Mouse (Mus musculus) stomach, embryonic 16.5 days (tissue): ENCODE measurements around the gene Galntl6. TPM values are rescaled to one million over a fixed set of nuclear protein-coding genes. Genes with fewer than 3 reads are reported as not detected.

Experiments used
- ATAC-seq: fragments of 200-750 bp; cut with Nextera tagmentation; 2 replicates; pipeline ENCODE4 v1.8.0; 2017; ENCODE audit warnings: moderate number of reproducible peaks, moderate TSS enrichment; ENCODE audit not compliant: insufficient read depth, low FRiP score
- H3K27ac ChIP-seq: fragments of 300-500 bp; sonication (generic); 2 replicates; pipeline ENCODE4 v1.5.1; 2014; ENCODE audit warnings: low read length
- H3K27me3 ChIP-seq: fragments of 300-500 bp; sonication (generic); 2 replicates; pipeline ENCODE4 v1.6.1; 2014; ENCODE audit warnings: low read length, control low read depth, mixed read lengths; ENCODE audit not compliant: control insufficient read depth, insufficient read depth
- H3K36me3 ChIP-seq: fragments of 300-500 bp; sonication (generic); 2 replicates; pipeline ENCODE4 v1.6.1; 2014; ENCODE audit warnings: low read length; ENCODE audit not compliant: control insufficient read depth, insufficient read depth
- H3K4me1 ChIP-seq: fragments of 300-500 bp; sonication (generic); 2 replicates; pipeline ENCODE4 v1.6.1; 2014; ENCODE audit warnings: low read length, control low read depth, mixed read lengths; ENCODE audit not compliant: control insufficient read depth, insufficient read depth
- H3K4me2 ChIP-seq: fragments of 300-500 bp; sonication (generic); 2 replicates; pipeline ENCODE4 v1.6.1; 2014; ENCODE audit warnings: low read depth, low read length, mixed read lengths
- H3K4me3 ChIP-seq: fragments of 300-500 bp; sonication (generic); replicated peaks from 2 replicates; pipeline ENCODE4 v1.5.1; 2014; ENCODE audit warnings: mild to moderate bottlenecking, low read length
- H3K9ac ChIP-seq: fragments of 300-500 bp; sonication (generic); 2 replicates; pipeline ENCODE4 v1.6.1; 2014; ENCODE audit warnings: low read length
- H3K9me3 ChIP-seq: fragments of 300-500 bp; sonication (generic); replicated peaks from 2 replicates; pipeline ENCODE4 v1.6.1; 2016; ENCODE audit warnings: low read length, control low read depth; ENCODE audit not compliant: control insufficient read depth
- WGBS: fragments of 180-500 bp; shearing (Covaris S2); extraction: QIAGEN DNeasy Blood & Tissue Kit; methylation state at CpG from one replicate; pipeline ENCODE4 v1.1.7; 2014; 5-methylcytosine and 5-hydroxymethylcytosine counted together
- polyA plus RNA-seq: library from polyadenylated mRNA; unstranded; fragments of >200 nt; fragmentation: Nextera tagmentation; extraction: Ambion mirVana; gene quantifications from 2 replicates; pipeline ENCODE4 v1.2.1, GENCODE M21; 2015

Gene Galntl6
- polyA plus RNA-seq, 1 experiment from 2014 or later = 1.7 TPM

DNA sequence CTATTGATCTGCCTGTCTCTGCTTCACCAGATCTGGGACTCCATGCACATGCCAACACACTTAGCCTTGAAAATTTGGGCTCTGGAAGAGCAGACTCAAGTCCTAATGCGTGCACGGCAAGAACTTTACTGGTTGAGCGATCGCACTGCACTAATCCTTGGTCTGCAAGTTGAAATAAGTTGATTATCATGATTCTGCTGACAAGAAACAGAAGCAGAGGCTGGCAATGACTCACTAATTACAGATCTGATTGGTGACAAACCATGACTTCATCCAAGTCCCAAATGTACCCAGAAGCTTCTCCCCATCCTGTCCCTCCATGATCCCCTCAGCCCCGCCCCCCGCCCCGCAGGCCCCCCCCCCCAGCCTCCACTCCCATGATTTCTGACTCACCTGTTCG lies 1108.6 kb downstream of the Galntl6 start:
- 82% methylated on average over 8 of the region's 8 CpGs for WGBS
- H3K9me3 ChIP-seq = no peaks in the 10 kb centered on the region
- ATAC-seq = no peak
- no peaks in the 10 kb centered on the region for H3K27me3 ChIP-seq
- H3K27ac ChIP-seq = no peak overlapping the region
- H3K4me2 ChIP-seq = no peak overlapping the region
- no peaks in the 10 kb centered on the region for H3K36me3 ChIP-seq
- no peak overlapping the region for H3K4me3 ChIP-seq
- no peak overlapping the region for H3K9ac ChIP-seq
- H3K4me1 ChIP-seq = peaks cover 5% of the 10 kb centered on the region

DNA sequence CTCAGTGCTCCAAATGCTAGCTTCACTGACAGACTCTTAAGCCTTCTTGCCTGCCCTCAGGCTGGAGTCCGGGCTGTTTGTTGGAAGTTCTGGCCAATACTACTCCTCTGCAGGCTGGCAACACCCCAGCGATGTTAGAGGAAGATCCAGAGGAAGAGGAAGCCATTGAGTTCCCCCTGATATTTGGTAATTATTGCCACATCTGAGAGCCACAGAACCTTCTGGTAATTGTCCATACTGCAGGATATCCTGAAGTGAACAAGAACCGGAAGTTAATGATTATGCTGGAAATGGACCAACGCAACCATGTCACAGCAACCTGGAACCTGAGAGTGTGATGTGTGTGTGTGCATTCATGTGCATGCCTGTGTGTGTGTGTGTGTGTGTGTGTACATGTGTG lies 1111.2 kb downstream of the Galntl6 start:
- Histone ChIP-seq H3K9me3 (no peaks in the 10 kb centered on the region), H3K4me2 (no peak overlapping the region), H3K9ac (no peak overlapping the region), H3K27me3 (no peaks in the 10 kb centered on the region), H3K4me1 (peaks cover 5% of the 10 kb centered on the region), H3K4me3 (no peak overlapping the region), H3K27ac (no peak overlapping the region), H3K36me3 (no peaks in the 10 kb centered on the region)
- 71% methylated on average over 4 of the region's 4 CpGs for WGBS
- ATAC-seq = no peak

GRCm38 (mm10) chr8:57800327-57800726 lies 1112.1 kb downstream of the Galntl6 start:
- no peaks in the 10 kb centered on the region for H3K27me3 ChIP-seq
- peak overlapping the region; percentile 86 for H3K27ac ChIP-seq
- H3K9ac ChIP-seq = peak overlapping the region; percentile 71; the same call in 1 of the 2 replicates
- peak overlapping the region; percentile 60 for H3K4me2 ChIP-seq
- 19% methylated on average over 4 of the region's 4 CpGs for WGBS
- ATAC-seq = peak; percentile 76
- H3K4me1 ChIP-seq = peaks cover 5% of the 10 kb centered on the region
- peak overlapping the region; percentile 37 for H3K4me3 ChIP-seq
- no peaks in the 10 kb centered on the region for H3K9me3 ChIP-seq
- H3K36me3 ChIP-seq = no peaks in the 10 kb centered on the region

GRCm38 (mm10) chr8:57799797-57800204 lies 1112.6 kb downstream of the Galntl6 start:
- H3K27ac ChIP-seq = peak overlapping the region; percentile 86
- H3K4me2 ChIP-seq = peak overlapping the region; percentile 60
- ATAC-seq = peak; percentile 88
- H3K9ac ChIP-seq = peak overlapping the region; percentile 71
- WGBS = 4% methylated on average over 12 of the region's 12 CpGs
- peaks cover 5% of the 10 kb centered on the region for H3K4me1 ChIP-seq
- H3K27me3 ChIP-seq = no peaks in the 10 kb centered on the region
- no peaks in the 10 kb centered on the region for H3K36me3 ChIP-seq
- no peaks in the 10 kb centered on the region for H3K9me3 ChIP-seq
- peak overlapping the region; percentile 37 for H3K4me3 ChIP-seq

GRCm38 (mm10) chr8:57793455-57793854 lies 1119.0 kb downstream of the Galntl6 start:
- ATAC-seq = no peak
- H3K36me3 ChIP-seq = no peaks in the 10 kb centered on the region

GRCm38 (mm10) chr8:57792246-57792645 lies 1120.2 kb downstream of the Galntl6 start:
- 79% methylated on average over 7 of the region's 7 CpGs for WGBS
- Histone ChIP-seq H3K4me2 (no peak overlapping the region), H3K27ac (no peak overlapping the region), H3K36me3 (no peaks in the 10 kb centered on the region), H3K4me1 (no peaks in the 10 kb centered on the region), H3K4me3 (no peak overlapping the region), H3K9me3 (no peaks in the 10 kb centered on the region), H3K9ac (no peak overlapping the region), H3K27me3 (no peaks in the 10 kb centered on the region)
- ATAC-seq = no peak

More at GRCm38 (mm10) chr8:57793455-57793854, 1119.0 kb downstream of the Galntl6 start:
- no peaks in the 10 kb centered on the region for H3K9me3 ChIP-seq
- H3K27ac ChIP-seq = no peak overlapping the region
- no peak overlapping the region for H3K4me2 ChIP-seq
- no peak overlapping the region for H3K9ac ChIP-seq
- WGBS = 37% methylated on average over 4 of the region's 4 CpGs
- no peaks in the 10 kb centered on the region for H3K27me3 ChIP-seq
- H3K4me1 ChIP-seq = no peaks in the 10 kb centered on the region
- H3K4me3 ChIP-seq = no peak overlapping the region

- peak; percentile 69 for ATAC-seq
- 18% methylated on average over 5 of the region's 5 CpGs for WGBS
- Histone ChIP-seq H3K9me3 (no peaks in the 10 kb centered on the region), H3K4me3 (no peak overlapping the region), H3K4me2 (no peak overlapping the region), H3K9ac (no peak overlapping the region), H3K27ac (no peak overlapping the region), H3K36me3 (no peaks in the 10 kb centered on the region), H3K4me1 (no peaks in the 10 kb centered on the region), H3K27me3 (no peaks in the 10 kb centered on the region)
Measured at GRCm38 (mm10) chr8:57791309-57791721, 1121.1 kb downstream of the Galntl6 start.

GRCm38 (mm10) chr8:57779551-57779950 lies 1132.9 kb downstream of the Galntl6 start:
- 59% methylated on average over 7 of the region's 7 CpGs for WGBS
- no peak for ATAC-seq
- Histone ChIP-seq H3K9ac (no peak overlapping the region), H3K27me3 (no peaks in the 10 kb centered on the region), H3K4me2 (no peak overlapping the region), H3K27ac (peak overlapping the region; percentile 13; the same call in 1 of the 2 replicates), H3K4me3 (no peak overlapping the region), H3K36me3 (no peaks in the 10 kb centered on the region), H3K9me3 (no peaks in the 10 kb centered on the region), H3K4me1 (no peaks in the 10 kb centered on the region)

DNA sequence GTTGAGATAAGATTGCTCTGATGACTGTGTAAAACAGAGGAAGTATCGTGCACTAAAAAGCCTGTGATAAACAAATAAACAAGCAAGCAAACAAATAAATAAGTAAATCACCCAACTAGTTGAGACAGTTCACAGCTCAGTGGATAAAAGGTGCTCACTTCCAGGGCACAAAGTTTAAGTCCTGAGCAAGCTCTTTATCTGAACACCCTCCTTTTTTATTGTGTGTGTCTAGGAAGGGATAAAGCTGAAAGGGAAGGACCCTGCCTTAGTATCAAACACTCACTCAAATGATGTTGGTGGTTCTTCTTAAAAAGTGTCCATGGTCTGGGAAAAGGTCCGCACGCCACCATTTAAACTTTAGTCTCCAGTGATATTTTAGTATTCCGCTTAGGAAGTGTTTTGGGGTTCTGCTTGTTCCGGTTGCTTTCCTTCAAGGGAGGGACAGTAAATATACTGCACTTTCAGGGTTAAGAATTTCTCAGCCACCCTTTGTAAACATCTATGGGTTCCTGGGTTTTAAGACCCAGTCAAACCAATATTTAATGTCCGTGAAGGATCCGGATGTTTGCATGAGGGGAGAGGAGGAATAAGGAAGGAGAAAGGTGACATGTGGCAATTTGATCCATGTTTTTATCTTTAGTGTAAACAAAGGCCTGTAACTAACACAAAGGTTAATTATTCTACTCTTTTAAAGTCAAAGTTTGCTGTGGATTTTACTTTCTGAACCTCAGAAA lies 1134.3 kb downstream of the Galntl6 start:
- no peaks in the 10 kb centered on the region for H3K27me3 ChIP-seq
- H3K9ac ChIP-seq = no peak overlapping the region
- H3K4me1 ChIP-seq = no peaks in the 10 kb centered on the region
- peak; percentile 86 for ATAC-seq
- H3K4me3 ChIP-seq = peak overlapping the region; percentile 15
- H3K9me3 ChIP-seq = no peaks in the 10 kb centered on the region
- 43% methylated on average over 7 of the region's 7 CpGs for WGBS
- H3K36me3 ChIP-seq = no peaks in the 10 kb centered on the region
- peak overlapping the region; percentile 74 for H3K27ac ChIP-seq
- peak overlapping the region; percentile 19; the same call in 1 of the 2 replicates for H3K4me2 ChIP-seq
